Mouse (Mus musculus) inflammation-experienced regulatory T-cells, adult 6 months (primary cell): ENCODE results near the gene Wdr35. TPM values are rescaled to one million over a fixed set of nuclear protein-coding genes. Genes with fewer than 3 reads are reported as not detected.
A peak's percentile ranks its signal among the peaks of the same experiment; 100 is the strongest.
"Not testable (repeated sequence)": the region's sequence is repeated elsewhere in the genome, so short reads cannot be mapped to it uniquely, and the experiment has no call there.

Experiments used
- ATAC-seq: one replicate; pipeline ENCODE4 v1.8.0; 2017
- polyA plus RNA-seq, 3 experiments: library from polyadenylated mRNA; unstranded; fragments of 100-300 nt; shearing (Covaris generic); gene quantifications; one replicate each; pipeline ENCODE4 v1.2.1; 2017

Gene Wdr35
- polyA plus RNA-seq, 3 experiments from 2014 or later: 2.8 to 3.1 (median 2.9) TPM

DNA sequence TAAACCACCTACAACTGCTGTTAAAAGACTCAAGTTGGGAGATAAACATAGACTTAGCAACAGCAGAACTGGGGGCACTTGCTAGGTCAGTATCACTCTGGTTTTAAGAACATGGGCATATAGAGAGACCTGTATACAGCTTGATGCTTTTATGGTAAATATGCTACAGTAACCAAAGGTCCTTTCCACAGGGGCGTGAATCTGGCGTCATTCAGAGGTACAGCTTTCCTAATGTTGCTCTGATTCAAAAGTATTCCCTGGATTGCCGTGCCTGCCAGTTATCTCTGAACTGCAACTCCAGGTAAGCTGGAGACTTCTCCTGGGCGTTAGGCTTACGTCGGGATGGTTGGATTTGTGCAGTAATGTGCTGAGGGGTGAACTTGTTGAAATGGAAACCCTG is 34.1 kb downstream of the Wdr35 start:
- no peak for ATAC-seq

DNA sequence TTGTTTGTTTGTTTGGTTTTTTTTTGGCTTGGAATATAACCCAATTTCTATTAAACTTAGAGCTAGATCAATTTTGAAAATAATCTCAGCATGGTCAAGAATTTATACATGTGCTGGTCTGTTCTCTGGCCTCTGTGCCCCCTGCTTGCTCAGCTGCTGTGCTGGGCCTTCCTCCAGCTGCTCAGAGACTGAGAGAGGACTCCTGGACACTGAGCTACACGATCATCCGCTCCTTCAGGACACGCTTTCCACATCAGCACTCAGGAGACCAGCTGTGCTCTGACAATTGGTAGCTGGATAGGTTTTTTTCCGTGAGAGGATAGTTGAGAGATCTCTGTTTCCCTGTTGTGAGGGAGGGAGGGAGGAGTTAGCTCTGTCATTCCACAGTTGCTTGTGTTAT is 36.6 kb downstream of the Wdr35 start:
- no peak for ATAC-seq

DNA sequence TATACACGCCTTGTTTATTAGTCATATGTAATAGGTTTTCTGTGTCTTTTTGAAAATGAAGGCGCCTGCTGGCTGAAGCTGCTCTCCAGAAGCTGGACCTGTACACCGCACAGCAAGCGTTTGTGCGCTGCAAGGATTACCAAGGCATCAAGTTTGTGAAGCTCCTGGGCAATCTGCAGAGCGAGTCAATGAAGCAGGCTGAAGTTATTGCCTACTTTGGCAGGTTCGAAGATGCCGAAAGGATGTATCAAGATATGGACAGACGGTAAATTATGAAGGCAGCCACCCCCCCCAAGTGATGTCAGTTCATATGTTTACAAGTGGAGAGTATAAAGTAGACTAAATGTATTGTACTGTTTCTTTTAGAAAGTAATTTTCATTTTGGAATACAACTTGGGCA is 42.7 kb downstream of the Wdr35 start:
- ATAC-seq: no peak

DNA sequence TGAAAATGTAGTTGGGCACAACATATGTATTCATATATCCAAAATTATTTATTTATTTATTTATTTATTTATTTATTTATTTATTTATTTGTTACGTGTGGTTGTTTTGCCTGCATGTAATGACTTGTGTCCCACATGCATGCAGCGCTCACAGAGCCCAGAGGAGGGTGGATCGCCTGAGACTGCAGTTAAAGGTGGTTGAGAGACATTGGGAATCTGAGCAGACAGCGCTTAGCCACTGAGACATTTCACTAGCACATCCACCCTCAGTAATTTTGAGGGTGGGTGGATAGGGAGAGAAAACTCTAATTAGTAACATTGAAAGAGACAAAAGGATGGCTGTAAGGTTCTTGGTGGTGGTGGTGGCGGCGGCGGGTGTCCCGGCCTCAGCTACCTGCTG is 46.7 kb downstream of the Wdr35 start:
- no peak for ATAC-seq

DNA sequence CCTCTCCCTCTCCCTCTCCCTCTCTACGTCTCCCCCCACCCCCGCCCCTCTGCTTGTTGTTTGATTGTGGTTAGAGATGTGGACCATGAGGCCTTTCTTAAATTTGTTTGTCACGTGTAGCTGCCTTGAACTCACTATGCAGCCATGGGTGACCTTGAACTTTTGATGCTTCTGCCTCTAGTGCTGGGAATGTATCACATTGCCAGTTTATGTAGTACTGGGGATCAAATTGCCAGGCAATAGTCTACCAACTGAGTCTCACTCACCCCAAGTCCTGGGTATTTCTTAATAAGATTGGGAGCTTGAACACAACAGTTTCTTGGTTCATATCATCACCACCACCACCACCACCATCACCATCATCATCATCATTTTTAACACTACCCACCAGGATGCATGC is 47.3 kb downstream of the Wdr35 start:
- ATAC-seq: no peak

DNA sequence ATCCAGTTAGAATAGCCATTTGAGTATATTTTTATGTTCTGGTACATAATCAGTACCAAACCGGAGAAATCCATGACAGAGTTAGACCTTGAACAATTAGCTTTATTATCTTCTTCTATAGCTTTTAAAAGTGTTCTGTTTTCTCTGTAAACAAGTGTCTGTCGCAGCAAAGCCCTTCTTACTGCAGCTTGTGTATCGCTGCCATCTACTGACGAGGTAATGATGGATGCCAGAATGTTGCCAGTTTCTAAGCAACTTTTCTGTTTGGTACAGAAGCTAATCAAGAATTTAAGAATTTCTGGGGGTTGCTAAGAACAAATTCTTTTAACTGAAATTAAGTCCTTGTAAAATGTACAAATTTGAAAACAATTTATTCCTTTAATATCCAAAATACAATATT is 49.3 kb downstream of the Wdr35 start:
- ATAC-seq: no peak

DNA sequence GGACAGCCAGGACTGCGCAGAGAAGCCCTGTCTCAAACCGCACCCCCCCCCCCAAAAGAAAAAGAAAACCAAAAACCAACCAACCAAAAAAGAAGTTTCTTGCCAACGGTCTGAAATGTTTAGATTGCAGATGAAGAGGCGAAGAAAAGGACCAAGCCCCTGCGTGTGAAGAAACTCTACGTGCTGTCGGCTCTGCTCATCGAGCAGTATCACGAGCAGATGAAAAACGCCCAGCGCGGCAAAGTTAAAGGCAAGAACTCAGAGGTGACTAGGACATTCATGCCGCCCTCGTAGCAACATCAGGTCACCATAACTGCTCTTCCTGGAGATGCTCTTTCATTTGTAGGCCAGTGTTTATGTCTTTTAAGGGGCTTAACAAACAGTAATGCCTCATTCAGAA is 50.4 kb downstream of the Wdr35 start:
- no peak for ATAC-seq

DNA sequence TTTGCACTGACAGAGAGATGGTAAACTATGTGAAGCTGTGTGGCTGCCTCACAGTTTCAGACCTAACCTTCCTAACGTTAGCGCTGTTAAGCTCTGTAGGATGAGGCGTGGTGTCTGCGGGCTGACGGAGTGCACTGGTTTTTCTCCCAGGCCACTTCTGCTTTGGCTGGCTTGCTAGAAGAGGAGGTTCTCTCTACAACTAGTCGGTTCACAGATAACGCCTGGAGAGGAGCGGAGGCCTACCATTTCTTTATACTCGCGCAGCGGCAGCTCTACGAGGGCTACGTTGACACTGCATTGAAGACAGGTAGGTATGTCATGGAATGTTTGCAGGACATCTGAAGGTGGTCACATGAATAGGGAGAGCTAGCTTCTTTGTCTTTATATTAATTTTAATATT is 51.0 kb downstream of the Wdr35 start:
- ATAC-seq: no peak

DNA sequence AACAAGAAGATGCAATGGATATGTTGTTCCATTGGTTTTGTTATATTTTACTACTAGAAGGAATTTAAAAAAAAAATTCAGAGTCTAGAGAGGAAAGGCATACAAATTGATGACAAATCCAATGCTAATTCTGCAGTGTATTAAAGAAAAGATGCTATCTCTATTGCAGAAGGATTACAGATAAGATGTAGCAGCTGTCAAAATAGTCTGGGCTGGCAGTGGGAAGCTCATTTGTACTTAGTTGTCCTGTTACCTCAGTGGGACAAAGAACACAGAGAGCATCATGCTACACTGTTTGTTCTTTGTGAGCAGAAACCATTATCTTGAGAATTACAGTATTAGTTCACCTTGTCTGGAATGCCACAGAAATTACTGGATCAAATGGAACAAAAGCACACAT is 53.2 kb downstream of the Wdr35 start:
- no peak for ATAC-seq

DNA sequence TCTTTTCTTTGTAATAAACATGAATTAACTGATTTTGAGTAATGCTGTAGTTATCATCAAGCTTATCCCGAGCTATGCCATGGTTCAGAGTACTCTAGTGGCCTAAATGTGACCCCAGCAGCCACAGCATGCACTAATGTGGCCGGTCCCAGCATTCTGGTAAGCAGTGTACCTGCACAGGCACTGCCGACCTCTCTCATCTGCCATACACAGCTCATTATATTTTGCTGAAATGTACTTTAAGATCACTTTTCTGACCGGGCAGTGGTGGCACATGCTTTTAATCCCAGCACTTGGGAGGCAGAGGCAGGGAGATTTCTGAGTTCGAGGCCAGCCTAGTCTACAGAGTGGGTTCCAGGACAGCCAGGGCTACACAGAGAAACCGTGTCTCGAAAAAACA is 55.1 kb downstream of the Wdr35 start:
- ATAC-seq: not testable (repeated sequence)

DNA sequence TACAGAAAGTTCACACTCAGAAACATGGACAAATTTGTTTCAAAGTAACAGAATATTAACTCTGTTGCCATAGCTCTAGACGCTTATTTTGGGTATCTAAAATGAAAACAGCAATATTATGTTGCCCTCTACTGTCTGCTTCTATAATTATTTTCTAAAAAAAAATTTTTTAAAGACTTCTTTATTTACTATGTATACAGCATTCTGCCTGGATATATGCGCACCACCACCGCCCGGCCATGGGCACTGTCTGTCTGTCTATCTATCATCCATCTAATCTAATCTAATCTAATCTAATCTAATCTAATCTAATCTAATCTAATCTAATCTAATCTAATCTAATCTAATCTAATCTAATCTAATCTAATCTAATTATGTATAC is 55.8 kb downstream of the Wdr35 start:
- ATAC-seq: peak; percentile 3

DNA sequence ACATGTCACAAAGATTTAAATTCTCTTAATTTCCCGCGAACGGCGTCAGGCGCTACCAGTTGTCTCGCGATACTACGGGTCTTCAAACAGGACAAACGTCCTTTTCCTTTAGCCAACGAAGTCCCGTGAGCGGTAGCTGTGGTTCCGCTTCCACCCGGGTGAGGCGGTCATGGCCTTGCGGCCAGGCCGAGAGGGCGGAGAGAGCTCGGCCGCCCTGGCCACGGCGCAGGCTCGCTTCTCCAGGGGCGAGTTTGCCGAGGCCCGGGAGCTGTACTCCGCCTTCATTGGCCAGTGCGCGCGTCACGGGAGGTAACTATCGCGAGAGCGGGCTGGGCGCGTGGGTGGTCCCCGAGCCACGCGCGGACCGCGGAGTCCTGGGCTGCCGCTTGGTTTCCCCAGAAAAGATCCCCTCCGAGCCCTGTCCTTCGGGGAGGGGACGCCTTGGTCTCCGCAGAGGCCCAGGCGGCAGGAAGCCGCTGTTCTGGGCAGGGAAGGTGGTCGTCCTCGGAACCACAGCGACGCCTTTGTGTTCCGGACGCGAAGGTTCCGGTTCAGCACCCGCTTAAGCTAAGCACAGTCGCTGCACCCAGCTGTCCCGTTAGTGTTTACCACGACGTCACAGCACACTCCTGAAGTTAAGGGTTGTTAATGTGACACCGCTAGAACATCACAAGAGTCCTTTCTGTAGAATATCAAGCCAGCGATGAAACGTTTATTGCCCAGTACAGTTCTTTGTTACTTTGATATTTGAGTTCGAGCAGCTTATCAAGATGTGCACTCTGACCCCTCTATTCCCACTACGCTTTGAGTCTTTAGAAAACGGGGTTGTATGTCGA is 56.4 kb downstream of the Wdr35 start, which contains the start of gene Ttc32:
TSS of gene Ttc32 (plus strand) at position 110 of the 836 bp plus-strand sequence.
- ATAC-seq: peak; percentile 91

DNA sequence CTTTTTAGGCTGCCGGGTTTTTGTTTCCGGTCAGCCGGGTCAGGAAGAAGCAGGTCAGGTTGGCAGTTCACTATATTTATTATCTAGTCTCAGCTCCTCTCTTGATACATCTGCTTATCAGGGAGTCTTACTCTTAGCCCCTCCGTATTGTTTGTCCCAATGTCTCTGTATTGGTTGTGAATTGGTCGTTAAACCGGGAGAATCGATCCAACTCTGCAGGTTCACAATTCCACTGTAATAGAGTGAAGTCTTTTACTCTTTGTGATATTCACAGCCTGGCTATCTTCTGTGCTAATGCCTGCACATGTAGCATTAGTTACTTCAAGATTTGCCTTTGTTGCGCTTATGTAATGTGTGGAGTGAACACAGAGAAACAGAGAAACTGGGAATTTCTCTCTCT is 57.5 kb downstream of the Wdr35 start:
- ATAC-seq: no peak

DNA sequence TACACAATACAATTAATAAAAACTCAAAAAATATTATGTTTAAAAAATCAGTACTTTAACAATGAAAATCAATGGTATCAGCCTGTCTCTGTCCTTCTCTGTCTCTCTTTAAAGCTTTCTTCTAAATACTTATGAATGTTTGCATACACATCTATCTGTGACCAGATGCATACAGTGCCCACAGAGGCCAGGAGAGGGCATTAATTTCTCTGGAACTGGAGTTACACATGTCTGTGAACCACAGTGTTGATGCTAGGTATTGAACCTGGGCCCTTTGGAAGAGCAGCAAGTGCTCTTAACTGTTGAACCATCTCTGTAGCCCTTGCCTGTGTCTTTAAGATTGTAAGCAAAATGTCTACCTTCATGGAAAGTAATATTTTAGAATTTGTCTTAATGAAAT is 59.4 kb downstream of the Wdr35 start:
- no peak for ATAC-seq

DNA sequence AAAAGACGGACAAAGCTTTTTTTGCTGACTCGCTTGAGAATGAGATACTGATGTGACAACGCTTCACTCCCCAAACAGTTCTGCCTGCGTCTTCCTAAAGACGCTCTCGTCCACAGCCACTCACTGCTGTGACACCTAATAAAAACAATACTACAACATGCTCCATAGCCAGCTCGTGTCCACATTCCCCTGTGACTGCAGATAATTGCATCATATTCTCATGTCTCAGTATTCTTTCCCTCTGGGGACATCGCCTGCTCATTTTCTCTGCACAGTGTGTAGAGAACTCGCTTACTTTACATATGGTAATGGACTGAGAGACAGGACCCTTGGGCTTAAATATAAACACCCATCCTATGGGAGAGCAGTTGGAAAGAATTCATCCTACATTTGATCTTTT is 62.7 kb downstream of the Wdr35 start:
- ATAC-seq: no peak

DNA sequence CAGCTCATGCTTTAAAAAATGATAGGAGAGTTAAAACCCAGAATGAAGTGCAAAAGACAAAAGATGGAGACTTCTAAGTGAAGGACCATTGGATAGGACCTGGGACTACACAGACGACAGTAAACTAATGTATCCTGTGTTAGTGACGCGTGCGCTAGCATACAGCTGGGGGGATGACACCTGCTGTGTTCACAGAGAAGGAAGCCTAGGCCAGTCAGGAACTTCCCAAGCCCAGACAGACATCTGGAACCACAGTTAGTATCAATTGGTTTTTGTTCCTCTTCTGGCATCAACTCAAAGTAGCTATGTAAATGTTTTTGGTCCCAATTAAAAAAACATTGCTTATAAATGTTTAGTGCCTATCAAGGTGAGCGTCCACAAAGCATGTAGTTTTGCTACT is 66.5 kb downstream of the Wdr35 start:
- ATAC-seq: no peak

DNA sequence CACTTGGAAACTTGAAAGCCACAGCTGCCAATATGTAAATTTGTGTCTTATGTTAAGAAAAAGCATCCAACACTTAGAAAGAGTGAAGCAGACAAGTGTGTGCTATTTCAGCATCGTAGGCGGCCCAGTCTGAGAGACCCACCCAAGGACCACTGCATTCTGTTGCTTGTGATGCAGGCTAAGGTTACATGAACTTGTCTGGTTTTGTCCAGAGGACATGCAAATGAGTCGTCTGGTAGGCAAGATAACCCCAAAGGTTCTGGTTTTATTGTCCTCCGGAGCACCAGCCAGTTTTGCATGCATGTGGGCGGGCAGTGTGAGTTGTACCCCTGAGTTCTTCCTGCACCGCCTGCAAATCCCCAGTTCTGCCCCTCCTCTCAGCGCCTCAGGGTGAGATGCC is 67.0 kb downstream of the Wdr35 start:
- no peak for ATAC-seq

DNA sequence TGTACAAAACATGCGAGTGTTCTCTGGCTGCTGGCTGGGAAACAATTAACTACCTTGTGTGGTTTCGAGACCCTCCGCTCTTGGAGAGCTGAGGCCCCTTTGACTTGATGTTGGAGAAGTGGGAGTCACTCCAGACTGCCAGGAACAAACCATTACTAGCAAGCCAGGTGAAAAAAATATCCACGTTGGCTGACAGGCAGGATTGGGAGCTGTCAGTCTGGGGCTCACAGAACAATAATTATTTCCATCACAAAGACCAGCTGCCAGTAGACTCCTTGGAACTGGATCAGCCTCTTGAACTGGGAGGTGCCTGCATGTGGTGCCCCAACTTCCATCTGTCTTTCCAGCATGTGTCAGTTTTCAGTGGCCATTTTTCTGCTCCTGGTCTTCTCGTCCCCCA is 68.6 kb downstream of the Wdr35 start:
- no peak for ATAC-seq

DNA sequence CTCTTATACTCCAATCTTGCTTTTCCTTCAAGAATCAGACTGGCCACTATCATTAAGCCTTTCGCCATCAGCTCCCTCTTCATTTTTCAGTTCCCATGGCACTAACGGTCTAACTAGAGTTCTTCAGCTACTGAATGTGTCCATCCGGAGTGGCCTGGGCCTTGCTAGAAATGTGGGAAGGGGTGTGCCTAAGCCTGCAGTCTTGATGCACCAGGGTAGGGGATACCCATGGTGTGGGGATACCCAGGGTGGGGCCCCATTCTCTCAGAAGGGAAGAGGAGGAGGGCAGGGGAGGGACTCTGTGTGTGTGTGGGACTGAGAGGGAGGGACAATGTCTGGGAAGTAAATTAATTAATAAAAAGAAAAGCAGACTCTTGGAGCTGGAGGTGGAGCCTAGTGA is 69.1 kb downstream of the Wdr35 start:
- ATAC-seq: no peak

DNA sequence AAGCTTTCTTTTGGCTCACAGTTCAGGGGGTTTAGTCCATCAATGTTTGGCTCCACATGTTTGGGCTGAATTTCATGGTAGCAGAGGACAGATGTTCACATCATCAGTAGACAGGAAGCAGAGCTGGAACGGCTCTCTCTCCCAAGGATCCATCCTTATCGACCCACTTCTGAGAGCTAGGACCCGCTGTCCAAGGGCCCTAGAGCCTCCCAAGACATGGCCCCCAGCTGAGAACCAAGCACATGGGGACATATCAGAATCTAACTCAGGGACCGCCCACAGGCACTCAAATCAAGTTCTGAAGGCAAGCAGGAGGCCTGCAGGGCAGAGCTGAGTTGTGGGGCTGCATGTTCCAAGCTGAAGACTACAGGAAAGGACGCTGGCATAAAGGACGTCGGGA is 71.0 kb downstream of the Wdr35 start:
- no peak for ATAC-seq

DNA sequence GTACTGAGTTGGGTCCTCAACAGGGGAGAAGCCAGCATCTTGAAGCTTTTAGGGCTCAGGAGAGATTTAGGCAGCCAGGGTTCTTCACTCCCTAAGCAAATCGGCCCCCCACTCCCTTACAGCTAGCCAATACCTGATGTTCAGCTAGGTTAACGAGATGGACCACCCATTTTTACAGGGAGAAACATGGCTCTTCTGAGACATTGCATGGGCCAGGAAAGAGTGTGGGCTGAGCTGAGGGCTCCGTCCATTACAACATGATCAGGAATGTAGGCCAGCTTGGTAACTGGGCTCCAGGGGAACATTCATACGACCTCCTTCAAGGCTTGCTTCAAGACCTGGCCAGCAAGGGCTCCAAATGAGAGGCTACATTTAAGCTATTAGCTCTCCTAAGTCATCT is 73.0 kb downstream of the Wdr35 start:
- ATAC-seq: no peak

DNA sequence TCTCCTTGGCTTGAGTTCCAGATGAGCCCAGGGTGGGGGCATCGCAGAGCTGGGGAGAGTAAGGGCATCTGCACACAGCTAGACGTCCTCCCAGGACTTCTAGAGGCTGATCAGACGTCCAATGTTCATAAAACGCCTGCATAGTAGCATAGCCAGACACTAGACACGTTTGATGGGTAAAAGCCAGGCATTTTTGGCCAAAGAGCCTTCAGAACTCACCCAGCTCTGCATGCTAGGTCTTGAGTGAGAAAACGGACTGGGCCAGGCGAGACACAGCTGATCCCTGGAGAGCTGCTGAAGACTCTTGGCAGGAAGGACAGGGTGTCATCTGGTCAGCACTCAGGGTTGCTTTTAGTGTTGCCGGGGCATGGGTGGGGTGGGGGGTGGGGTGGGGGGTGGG is 74.4 kb downstream of the Wdr35 start:
- ATAC-seq: no peak

DNA sequence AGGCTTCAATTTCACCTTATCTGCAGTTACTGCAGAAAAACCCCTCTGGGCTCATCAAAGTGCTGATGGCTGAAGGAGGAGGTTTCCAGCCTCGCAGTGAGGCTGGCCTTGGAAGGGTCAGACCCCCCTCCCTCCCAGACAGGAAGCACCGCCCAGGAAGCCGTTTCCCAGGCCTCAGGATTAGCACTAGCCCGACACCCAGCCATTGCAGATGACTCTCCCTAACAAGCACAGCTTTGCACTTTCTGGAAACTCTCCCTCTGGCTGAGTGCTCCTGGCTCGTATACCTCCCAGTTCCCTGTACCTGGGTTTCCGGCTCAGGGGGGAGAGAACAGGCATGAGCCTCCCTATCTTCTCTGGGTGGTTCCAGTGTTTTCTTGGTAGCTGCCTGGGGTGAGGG is 77.1 kb downstream of the Wdr35 start:
- ATAC-seq: no peak

DNA sequence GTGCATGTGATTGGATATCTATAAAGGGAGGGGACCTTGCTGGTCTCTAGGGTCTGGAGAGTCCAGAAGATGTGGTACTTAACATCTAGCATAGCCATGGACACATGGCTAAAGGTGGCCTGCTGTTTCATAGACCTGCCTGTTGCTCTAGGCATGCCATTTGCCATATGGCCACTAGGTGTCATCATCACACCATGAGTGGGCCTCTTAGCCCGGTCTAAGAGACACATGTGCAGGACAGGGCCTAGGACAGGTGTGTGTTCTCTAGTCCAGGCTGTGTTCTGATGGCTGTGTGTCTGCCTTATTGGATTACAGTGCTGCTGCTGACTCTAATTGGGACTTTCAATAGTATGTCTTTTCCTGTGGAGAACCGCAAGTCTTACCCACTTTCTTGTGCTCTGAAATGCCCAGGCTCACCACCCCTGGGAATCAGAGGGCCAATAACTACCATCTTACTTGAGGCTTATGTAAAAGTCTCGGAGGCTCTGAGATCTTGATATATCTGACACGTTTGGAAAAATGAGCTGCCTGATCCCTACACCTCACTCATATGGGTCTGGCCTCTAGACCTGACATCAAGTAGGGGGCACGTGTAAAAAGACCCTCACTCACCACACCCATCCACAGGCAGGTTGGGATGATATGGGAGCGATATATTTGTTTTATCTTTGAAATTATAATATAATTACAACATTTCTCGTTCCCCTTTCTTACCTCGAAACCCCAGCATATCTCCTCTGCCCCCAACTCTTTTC is 78.6 kb downstream of the Wdr35 start:
- ATAC-seq: peak; percentile 78
